Mouse (Mus musculus) spleen, embryonic (tissue): Measurements from ENCODE around the gene Ebf1.

Experiments used
- CTCF ChIA-PET: fragments of 350-600 bp; sonication (Branson Sonifier 250); formaldehyde crosslinking; loops from one replicate; lab custom pipeline; 2022; lab: Charles Lee

Gene Ebf1

GRCm38 (mm10) chr11:44770989-44771564 is 154.0 kb downstream of the Ebf1 start:
- CTCF ChIA-PET = interaction anchor here (1.4 kb wide), 1 partner anchor 11 kb away, joined by 3 read pairs; no protein-coding TSS in a partner anchor

GRCm38 (mm10) chr11:44774411-44774810 is 157.3 kb downstream of the Ebf1 start:
- CTCF ChIA-PET = no interaction called here

DNA sequence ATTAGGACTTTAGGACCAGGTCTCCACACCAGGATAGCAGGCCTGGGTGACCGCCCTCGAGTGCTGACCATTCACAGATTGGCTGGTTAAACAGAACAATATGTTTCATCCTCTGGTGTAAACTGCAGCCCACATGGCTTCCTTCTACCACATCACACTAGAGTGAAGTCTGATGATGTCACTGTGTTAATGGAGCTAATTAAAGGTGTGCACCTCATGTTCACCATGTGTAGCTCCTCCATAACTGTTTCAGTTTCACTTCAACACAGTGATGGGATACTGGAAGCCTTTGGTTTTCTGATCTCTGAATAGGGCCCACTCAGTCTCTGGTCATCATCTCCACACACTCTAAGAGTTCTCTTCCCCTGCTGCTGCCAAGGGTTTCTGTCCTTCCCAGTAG is 158.4 kb downstream of the Ebf1 start:
- CTCF ChIA-PET = no interaction called here

GRCm38 (mm10) chr11:44776556-44776955 is 159.4 kb downstream of the Ebf1 start:
- CTCF ChIA-PET = interaction anchor here (0.6 to 0.8 kb wide), 2 partner anchors 15 to 692 kb away, joined by 3 to 8 read pairs; no protein-coding TSS in a partner anchor

GRCm38 (mm10) chr11:44777331-44778310 is 160.5 kb downstream of the Ebf1 start:
- CTCF ChIA-PET = no interaction called here

GRCm38 (mm10) chr11:44779030-44779429 is 161.9 kb downstream of the Ebf1 start:
- CTCF ChIA-PET = no interaction called here

DNA sequence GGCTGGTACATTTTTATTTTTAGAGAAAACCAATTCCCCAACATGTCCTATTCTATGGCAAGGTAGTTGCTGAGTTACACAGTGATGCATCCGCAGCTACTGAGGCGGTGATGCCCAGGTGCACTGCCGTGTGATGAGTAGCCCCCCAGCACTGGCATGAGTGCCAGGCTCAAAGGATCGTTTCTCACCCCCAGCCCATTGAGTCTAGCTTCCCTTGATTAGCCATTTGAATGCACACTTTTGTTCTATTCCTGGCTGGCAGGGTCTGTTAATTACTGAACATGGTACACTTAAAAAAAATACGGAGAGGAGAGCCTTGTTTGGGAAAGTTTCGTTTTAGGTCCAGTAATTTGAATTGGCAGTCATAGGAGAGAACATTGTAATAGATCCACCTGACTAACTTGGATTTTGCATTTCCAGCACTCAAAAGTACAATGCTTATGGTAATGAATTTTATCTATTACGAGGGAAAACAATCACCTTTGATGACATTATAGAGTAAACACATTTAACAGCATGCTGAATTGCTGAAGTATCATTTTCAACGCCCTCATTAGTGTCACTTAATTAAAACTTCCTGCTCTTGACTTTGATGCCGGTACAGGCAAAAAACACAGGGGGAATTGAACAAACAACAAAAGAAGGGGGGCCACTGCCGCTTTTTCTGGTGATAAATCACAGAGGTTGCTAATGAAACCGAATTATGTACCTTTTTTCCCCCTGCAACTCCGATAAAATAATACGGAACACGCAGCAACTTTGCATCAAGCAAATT is 167.3 kb downstream of the Ebf1 start:
- CTCF ChIA-PET = no interaction called here

- CTCF ChIA-PET = no interaction called here
Observed at GRCm38 (mm10) chr11:44785063-44785462, 167.9 kb downstream of the Ebf1 start.

DNA sequence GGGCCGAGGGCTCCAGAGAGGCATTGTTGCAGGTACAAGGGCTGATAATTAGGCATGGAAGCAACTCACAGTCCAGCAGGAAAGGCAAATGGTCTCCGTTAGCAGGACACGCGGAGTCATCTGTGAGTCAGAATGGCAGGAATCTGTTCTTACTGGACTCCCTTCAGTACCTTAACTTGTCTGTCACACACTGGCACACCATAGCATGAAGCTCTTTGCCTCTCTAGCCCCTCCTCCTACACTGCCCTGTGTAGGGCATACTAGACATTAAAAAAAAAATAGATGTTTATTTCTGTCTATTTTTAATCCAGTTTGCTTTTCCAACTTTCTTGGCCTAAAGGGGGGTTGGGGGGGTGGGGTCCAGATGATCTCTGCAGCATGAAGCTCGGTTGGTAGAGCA is 168.4 kb downstream of the Ebf1 start:
- CTCF ChIA-PET = no interaction called here

- CTCF ChIA-PET = no interaction called here
Observed at GRCm38 (mm10) chr11:44788003-44788402, 170.9 kb downstream of the Ebf1 start.

DNA sequence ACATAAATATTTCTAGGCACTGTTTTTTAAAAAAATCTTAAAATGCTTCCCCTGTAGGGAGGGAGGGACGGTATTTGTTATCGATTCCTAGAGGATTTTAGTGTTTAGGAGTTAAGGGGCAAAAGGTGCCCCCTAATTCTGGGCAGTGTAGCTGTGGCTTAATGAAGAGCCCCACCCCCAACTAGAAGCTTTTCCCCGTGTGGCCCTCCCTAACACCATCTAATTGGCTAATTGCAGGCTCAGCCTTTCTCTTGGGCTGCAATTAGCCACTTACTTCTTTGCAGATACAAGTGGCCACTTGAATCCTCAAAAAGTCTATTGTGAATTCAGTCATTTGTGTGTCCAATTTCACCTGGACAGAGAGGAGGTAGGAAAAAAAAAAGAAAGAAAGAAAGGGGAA is 175.7 kb downstream of the Ebf1 start:
- CTCF ChIA-PET = no interaction called here

DNA sequence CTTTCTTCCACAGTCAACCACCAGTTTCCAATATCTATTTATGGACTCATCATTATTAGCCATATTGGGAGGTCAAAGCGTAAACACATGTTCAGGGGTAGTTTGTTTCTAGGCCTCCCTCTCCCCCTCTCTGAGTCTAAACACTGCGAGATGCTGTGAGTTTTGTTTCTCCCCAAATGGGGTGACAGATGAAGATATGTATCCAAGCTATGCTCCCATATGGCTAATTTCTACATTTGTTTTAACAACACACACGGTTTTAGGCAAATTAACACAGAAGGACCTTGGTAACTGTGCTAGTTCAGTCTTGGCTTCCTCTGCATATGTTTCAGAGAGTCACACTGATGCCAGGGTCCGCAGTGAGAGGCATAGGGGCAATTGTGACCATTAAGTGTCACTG is 177.8 kb downstream of the Ebf1 start:
- CTCF ChIA-PET = no interaction called here

DNA sequence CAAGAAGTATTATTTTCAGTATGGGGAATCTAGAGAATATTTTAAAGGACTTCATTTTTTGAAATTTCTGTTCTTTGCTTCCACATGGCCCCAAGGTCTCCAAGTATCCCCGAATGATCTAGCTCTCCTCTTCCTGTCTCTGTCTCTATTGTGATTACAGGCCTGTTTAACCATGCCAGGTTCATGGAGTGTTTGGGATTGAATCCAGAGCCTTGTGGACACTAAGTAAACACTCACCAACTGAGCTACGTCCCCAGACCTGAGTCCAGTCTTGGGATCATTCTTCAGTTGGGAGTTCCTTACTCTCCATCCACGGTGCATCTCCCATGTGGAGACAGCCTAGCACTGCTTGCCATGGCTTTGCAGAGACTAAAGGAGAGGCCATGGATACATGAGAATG is 178.7 kb downstream of the Ebf1 start:
- CTCF ChIA-PET = no interaction called here

- CTCF ChIA-PET = no interaction called here
Observed at GRCm38 (mm10) chr11:44798270-44798669, 181.2 kb downstream of the Ebf1 start.

DNA sequence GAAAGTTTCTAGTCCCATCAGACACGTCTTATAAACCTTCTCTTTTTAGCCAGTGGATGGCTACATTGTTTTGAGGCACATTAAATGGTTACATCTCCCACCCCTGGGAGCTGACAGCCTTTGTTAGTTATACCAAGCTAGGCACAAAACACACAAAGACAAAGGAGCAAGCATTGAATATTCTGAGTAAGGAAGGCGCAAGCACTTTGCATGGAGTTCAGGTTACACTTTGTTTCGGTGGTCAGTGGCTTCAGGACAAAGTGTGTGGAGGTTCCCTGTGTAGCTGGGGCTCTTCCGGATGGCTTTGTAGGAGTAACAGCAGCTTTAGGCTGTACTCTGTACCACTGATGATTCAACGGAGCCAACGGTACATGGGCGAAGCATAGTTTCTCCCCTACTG is 186.9 kb downstream of the Ebf1 start:
- CTCF ChIA-PET = no interaction called here

GRCm38 (mm10) chr11:44806589-44806988 is 189.5 kb downstream of the Ebf1 start:
- CTCF ChIA-PET = no interaction called here

DNA sequence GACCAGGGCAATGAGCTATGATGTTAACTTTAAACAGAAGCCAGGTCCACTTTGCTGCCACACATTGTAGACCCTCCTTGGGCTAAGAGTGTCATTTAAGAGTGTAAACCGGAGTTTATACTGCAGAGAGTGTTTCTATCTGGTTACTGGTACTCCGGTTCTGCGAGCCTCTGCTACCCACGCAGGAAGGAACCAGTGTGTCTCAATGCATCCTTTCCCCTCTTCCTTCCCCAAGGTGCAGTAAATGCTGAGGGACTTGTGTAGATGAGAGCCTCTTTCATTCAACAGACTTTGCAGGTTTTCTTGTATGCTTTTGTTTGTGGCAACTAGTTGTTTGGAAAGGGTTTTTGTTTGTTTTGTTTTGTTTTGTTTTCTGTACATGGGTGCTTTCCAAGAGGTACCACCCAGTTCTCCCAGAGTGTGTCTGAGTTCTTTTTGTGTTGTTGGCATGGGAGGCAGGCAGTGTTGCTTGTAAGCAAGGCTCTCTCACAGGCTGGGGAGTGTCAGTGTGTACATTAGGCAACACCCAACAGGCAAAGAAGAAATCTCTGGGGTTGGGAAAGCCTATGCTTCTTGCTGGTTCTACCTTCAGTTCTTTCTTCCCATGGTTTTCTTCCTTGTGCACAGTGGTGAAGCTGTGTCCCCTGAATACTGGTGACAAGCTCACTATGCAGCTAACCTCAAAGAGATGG is 191.9 kb downstream of the Ebf1 start:
- CTCF ChIA-PET = no interaction called here

GRCm38 (mm10) chr11:44811007-44811406 is 193.9 kb downstream of the Ebf1 start:
- CTCF ChIA-PET = no interaction called here

- CTCF ChIA-PET = interaction anchor here (0.6 to 0.7 kb wide), 2 partner anchors 62 to 165 kb away, joined by 4 to 7 read pairs; no protein-coding TSS in a partner anchor
Observed at GRCm38 (mm10) chr11:44812193-44812746, 195.2 kb downstream of the Ebf1 start.

- CTCF ChIA-PET = interaction anchor here (0.8 kb wide), 1 partner anchor 1264 kb away, joined by 5 read pairs; no protein-coding TSS in a partner anchor
Observed at GRCm38 (mm10) chr11:44813534-44813933, 196.4 kb downstream of the Ebf1 start.

DNA sequence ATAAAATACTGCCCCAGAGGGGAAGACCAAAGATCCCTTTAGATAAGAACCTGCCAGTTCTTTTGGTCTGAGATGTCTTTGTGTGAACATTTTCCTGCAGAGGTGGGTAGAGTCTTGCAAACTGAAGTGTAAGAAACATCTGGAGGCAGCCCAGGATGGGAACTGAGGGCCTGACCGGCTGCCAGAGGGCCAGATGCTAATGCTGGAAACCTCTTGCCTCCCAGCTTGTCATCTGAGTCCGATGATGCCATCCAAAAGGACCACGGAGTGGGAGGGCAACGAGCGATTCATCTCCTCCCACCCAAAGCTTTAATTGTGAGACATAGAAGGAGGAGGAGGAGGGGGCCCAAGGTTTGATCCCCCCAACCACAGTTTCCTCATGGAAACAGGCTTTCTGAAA is 197.7 kb downstream of the Ebf1 start:
- CTCF ChIA-PET = no interaction called here
